Mouse (Mus musculus) cerebellum, adult (tissue): Measurements from ENCODE around the gene Rnf151.

Experiments used
- ATAC-seq: cut with Nextera tagmentation; 2 replicates; pipeline ENCODE4 v1.9.2; 2017; ENCODE audit warnings: mild to moderate bottlenecking, moderate library complexity, mixed read lengths; ENCODE audit not compliant: insufficient number of reproducible peaks, low FRiP score, low TSS enrichment

Rnf151 gene

GRCm38 (mm10) chr17:24706982-24707800 is 10.7 kb downstream of the Rnf151 start, which contains the start of gene Tbl3:
Tbl3 (minus strand) TSS chr17:24707660.
- ATAC-seq = peak; percentile 64; the same call in 1 of the 2 replicates

GRCm38 (mm10) chr17:24705821-24706220 is 12.0 kb downstream of the Rnf151 start:
- no peak for ATAC-seq

- ATAC-seq = no peak
Observed at GRCm38 (mm10) chr17:24701251-24701650, 16.6 kb downstream of the Rnf151 start.

- ATAC-seq = no peak
Observed at GRCm38 (mm10) chr17:24699473-24699872, 18.4 kb downstream of the Rnf151 start.

GRCm38 (mm10) chr17:24698715-24699114 is 19.1 kb downstream of the Rnf151 start:
- no peak for ATAC-seq

GRCm38 (mm10) chr17:24697985-24698384 is 19.9 kb downstream of the Rnf151 start:
- no peak for ATAC-seq

- ATAC-seq = peak; percentile 77; the same call in 1 of the 2 replicates
Observed at GRCm38 (mm10) chr17:24696011-24696697, 21.7 kb downstream of the Rnf151 start, which contains the start of the genes Gfer and Noxo1. Gfer (minus strand) TSS chr17:24696156. Noxo1 (plus strand) TSS chr17:24696234.

GRCm38 (mm10) chr17:24695326-24696010 is 22.4 kb downstream of the Rnf151 start:
- no peak for ATAC-seq

- ATAC-seq = no peak
Observed at GRCm38 (mm10) chr17:24692385-24692784, 25.5 kb downstream of the Rnf151 start.

- ATAC-seq = no peak; the same call in 1 of the 2 replicates
Observed at GRCm38 (mm10) chr17:24689251-24690081, 28.4 kb downstream of the Rnf151 start, which contains the start of gene Syngr3. Syngr3 (minus strand) TSS chr17:24689955.

GRCm38 (mm10) chr17:24687599-24687998 is 30.3 kb downstream of the Rnf151 start:
- no peak for ATAC-seq

- no peak for ATAC-seq
Observed at GRCm38 (mm10) chr17:24687146-24687595, 30.7 kb downstream of the Rnf151 start.

- no peak for ATAC-seq
Observed at GRCm38 (mm10) chr17:24686514-24686913, 31.3 kb downstream of the Rnf151 start.

GRCm38 (mm10) chr17:24677500-24678080 is 40.3 kb downstream of the Rnf151 start:
- no peak for ATAC-seq

- ATAC-seq = no peak
Observed at GRCm38 (mm10) chr17:24676877-24677276, 41.0 kb downstream of the Rnf151 start.

GRCm38 (mm10) chr17:24676187-24676586 is 41.7 kb downstream of the Rnf151 start:
- no peak for ATAC-seq

GRCm38 (mm10) chr17:24674277-24674676 is 43.6 kb downstream of the Rnf151 start:
- no peak for ATAC-seq

- ATAC-seq = no peak
Observed at GRCm38 (mm10) chr17:24672141-24672540, 45.7 kb downstream of the Rnf151 start.

- ATAC-seq = no peak
Observed at GRCm38 (mm10) chr17:24671346-24671745, 46.5 kb downstream of the Rnf151 start.
